Mouse (Mus musculus) heart, postnatal 0 days (tissue): ENCODE measurements around the gene Tifab.

Experiments
- CTCF ChIP-seq: IDR thresholded peaks from 2 replicates; pipeline ENCODE4 v1.5.1; 2016; ENCODE audit warnings: antibody characterized with exemption, control low read depth, low read depth
- EP300 ChIP-seq: IDR thresholded peaks from 2 replicates; pipeline ENCODE4 v1.6.1; 2016; ENCODE audit warnings: antibody characterized with exemption, low read depth

DNA sequence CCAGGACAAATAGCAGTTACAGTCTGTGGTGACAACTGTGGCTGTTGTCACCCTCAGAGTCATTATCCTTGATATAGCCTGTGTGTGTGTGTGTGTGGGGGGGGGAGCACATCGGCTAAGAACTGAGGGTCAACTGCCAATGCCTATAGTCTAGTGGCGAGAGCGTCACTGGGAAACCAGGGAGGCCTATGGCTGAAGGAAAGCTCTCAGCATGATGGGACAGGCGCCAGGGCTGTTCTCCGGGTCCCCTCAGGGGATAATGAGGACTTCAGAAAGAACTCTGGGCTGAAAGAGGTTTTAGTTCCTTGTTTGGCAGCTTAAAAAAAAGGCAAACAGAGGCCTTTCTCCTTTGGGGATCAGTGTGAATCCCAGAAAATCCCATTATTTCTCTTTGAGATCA is 35.9 kb upstream of the Tifab start:
- no peak for TF ChIP-seq CTCF
- no peak for TF ChIP-seq EP300
